Mouse (Mus musculus) embryonic facial prominence, embryonic 11.5 days (tissue): ENCODE measurements around the gene Syce3. TPM values are rescaled to one million over a fixed set of nuclear protein-coding genes. Genes with fewer than 3 reads are reported as not detected.

ENCODE experiments used
- ATAC-seq: fragments of 200-750 bp; cut with Nextera tagmentation; replicated peaks from 2 replicates; pipeline ENCODE4 v1.8.0; 2017; ENCODE audit warnings: low read depth; ENCODE audit not compliant: insufficient number of reproducible peaks, low FRiP score, low TSS enrichment
- DNase-seq: peaks from one replicate; pipeline ENCODE4 v3.0.0-alpha.2; 2015; ENCODE audit warnings: low spot score
- H3K27ac ChIP-seq: fragments of 300-500 bp; sonication (generic); replicated peaks from 2 replicates; pipeline ENCODE4 v1.5.1; 2014; ENCODE audit warnings: mild to moderate bottlenecking, low read depth, low read length, control low read depth
- H3K27me3 ChIP-seq: fragments of 300-500 bp; sonication (generic); 2 replicates; pipeline ENCODE4 v1.6.1; 2014; ENCODE audit warnings: mild to moderate bottlenecking, low read length, moderate library complexity, mixed read lengths; ENCODE audit not compliant: control insufficient read depth, insufficient read depth
- H3K36me3 ChIP-seq: fragments of 300-500 bp; sonication (generic); replicated peaks from 2 replicates; pipeline ENCODE4 v1.6.1; 2014; ENCODE audit warnings: low read depth, mild to moderate bottlenecking, low read length, moderate library complexity, mixed read lengths; ENCODE audit not compliant: control insufficient read depth, insufficient read depth
- H3K4me1 ChIP-seq: fragments of 300-500 bp; sonication (generic); 2 replicates; pipeline ENCODE4 v1.6.1; 2014; ENCODE audit warnings: low read length, mixed read lengths; ENCODE audit not compliant: control insufficient read depth, insufficient read depth
- H3K4me2 ChIP-seq: fragments of 300-500 bp; sonication (generic); 2 replicates; pipeline ENCODE4 v1.6.1; 2014; ENCODE audit warnings: low read depth, mild to moderate bottlenecking, control low read depth, low read length, moderate library complexity
- H3K4me3 ChIP-seq: fragments of 300-500 bp; sonication (generic); 2 replicates; pipeline ENCODE4 v1.5.1; 2014; ENCODE audit warnings: low read depth, low read length, control low read depth
- H3K9ac ChIP-seq: fragments of 300-500 bp; sonication (generic); replicated peaks from 2 replicates; pipeline ENCODE4 v1.6.1; 2014; ENCODE audit warnings: mild to moderate bottlenecking, control low read depth, low read length
- H3K9me3 ChIP-seq: fragments of 300-500 bp; sonication (generic); replicated peaks from 2 replicates; pipeline ENCODE4 v1.6.1; 2016; ENCODE audit warnings: mild to moderate bottlenecking, low read length, inconsistent platforms, mixed read lengths; ENCODE audit not compliant: control insufficient read depth
- WGBS: fragments of 180-500 bp; shearing (Covaris S2); extraction: QIAGEN DNeasy Blood & Tissue Kit; methylation state at CpG from one replicate; pipeline ENCODE4 v1.1.7; 2014; 5-methylcytosine and 5-hydroxymethylcytosine counted together
- polyA plus RNA-seq: library from polyadenylated mRNA; unstranded; fragments of >200 nt; fragmentation: Nextera tagmentation; extraction: Ambion mirVana; gene quantifications from 2 replicates; pipeline ENCODE4 v1.2.1, GENCODE M21; 2014

Syce3 gene
- polyA plus RNA-seq, result not detected in 2 replicates

- 86% methylated on average over 15 of the region's 24 CpGs for WGBS
- no peak for ATAC-seq
- no peaks in the 10 kb centered on the region for H3K36me3 ChIP-seq
- no peaks in the 10 kb centered on the region for H3K4me1 ChIP-seq
- DNase-seq, result no peak
- H3K27me3 ChIP-seq, result no peaks in the 10 kb centered on the region
- no peak within 1 kb of the TSS for H3K4me2 ChIP-seq
- no peak within 1 kb of the TSS for H3K27ac ChIP-seq
- no peaks in the 10 kb centered on the region for H3K9me3 ChIP-seq
- H3K4me3 ChIP-seq, result no peak within 1 kb of the TSS
- H3K9ac ChIP-seq, result no peak within 1 kb of the TSS
Observed at GRCm38 (mm10) chr15:89410118-89410517, at the start of gene Syce3. Syce3 (minus strand) TSS chr15:89410503.

DNA sequence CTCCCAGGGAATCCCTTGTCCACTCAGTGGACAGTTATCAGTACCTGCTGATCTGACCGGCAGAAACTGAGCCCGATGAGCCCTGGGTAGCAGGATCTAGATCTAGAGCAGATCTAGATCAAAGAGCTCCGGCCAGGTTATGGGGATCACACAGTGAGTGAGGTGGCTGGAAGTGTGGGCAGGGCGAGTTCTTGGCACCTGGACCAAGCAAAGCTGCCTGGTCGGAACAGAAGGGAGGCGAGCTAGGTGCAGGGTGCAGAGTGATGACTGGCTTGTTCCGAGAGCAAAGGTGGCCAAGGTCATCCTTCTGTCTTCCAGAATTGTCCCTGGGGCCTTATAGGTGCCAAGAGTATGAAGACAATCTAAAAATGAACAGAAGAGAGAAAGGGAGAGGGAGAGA is 49.5 kb upstream of the Syce3 start:
- WGBS, result 79% methylated on average over 7 of the region's 7 CpGs
- ATAC-seq (no peak), DNase-seq (no peak)
- H3K9ac ChIP-seq, result no peak overlapping the region
- H3K9me3 ChIP-seq, result no peaks in the 10 kb centered on the region
- H3K27me3 ChIP-seq, result no peaks in the 10 kb centered on the region; the same call in 1 of the 2 replicates
- no peak overlapping the region for H3K4me2 ChIP-seq
- H3K4me1 ChIP-seq, result no peaks in the 10 kb centered on the region
- no peak overlapping the region for H3K4me3 ChIP-seq
- H3K36me3 ChIP-seq, result no peaks in the 10 kb centered on the region; the same call in 1 of the 2 replicates
- H3K27ac ChIP-seq, result no peak overlapping the region

DNA sequence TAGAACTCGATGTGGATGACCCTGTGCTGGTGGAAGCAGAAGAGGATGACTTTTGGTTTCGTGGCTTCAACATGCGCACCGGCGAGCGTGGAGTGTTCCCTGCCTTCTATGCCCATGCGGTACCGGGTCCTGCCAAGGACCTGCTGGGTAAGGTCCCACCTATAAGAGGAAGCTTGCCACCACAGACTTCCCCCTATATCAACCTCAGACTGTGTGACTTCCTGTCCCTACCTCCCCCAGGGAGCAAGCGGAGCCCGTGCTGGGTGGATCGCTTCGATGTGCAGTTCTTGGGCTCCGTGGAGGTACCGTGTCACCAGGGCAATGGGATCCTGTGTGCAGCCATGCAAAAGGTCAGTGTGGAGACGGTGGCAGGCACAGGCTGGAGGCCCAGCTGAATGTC is 48.6 kb upstream of the Syce3 start:
- no peaks in the 10 kb centered on the region for H3K9me3 ChIP-seq
- no peak overlapping the region for H3K9ac ChIP-seq
- no peak overlapping the region for H3K27ac ChIP-seq
- DNase-seq (no peak), ATAC-seq (no peak)
- H3K4me1 ChIP-seq, result no peaks in the 10 kb centered on the region
- no peak overlapping the region for H3K4me2 ChIP-seq
- WGBS, result 92% methylated on average over 15 of the region's 15 CpGs
- no peaks in the 10 kb centered on the region; the same call in 1 of the 2 replicates for H3K36me3 ChIP-seq
- H3K4me3 ChIP-seq, result no peak overlapping the region
- H3K27me3 ChIP-seq, result peaks cover 3% of the 10 kb centered on the region; the same call in 1 of the 2 replicates

- Histone ChIP-seq H3K4me2 (no peak overlapping the region), H3K27me3 (peaks cover 5% of the 10 kb centered on the region; the same call in 1 of the 2 replicates), H3K27ac (no peak overlapping the region), H3K9ac (no peak overlapping the region), H3K4me3 (no peak overlapping the region), H3K9me3 (no peaks in the 10 kb centered on the region), H3K36me3 (no peaks in the 10 kb centered on the region; the same call in 1 of the 2 replicates), H3K4me1 (no peaks in the 10 kb centered on the region)
- no peak for ATAC-seq
- no peak for DNase-seq
- 65% methylated on average over 6 of the region's 6 CpGs for WGBS
Observed at GRCm38 (mm10) chr15:89455642-89456041, 45.3 kb upstream of the Syce3 start.

DNA sequence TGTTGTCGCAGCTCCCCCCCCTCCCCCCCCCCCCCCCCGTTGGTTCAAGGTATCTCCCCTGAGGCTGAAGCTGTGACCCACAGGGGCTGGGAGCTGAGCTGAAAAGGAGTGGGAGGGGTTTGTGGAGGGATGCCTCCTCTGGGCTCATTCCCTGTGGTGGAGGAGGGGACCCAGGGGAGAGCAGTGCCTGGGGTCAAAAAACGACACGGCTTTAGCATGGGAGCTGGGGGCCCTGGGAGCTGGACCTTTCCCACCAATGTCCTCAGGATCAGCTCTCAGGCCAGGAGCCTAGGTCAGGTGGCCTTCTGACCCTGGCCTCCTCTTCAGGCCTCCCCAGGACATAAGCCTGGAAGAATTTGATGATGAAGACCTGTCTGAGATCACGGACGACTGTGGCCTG is 44.6 kb upstream of the Syce3 start:
- Histone ChIP-seq H3K27ac (no peak overlapping the region), H3K9me3 (no peaks in the 10 kb centered on the region), H3K4me3 (peak overlapping the region; percentile 49; the same call in 1 of the 2 replicates), H3K4me1 (no peaks in the 10 kb centered on the region), H3K9ac (no peak overlapping the region; the same call in 1 of the 2 replicates), H3K4me2 (peak overlapping the region; percentile 90), H3K36me3 (no peaks in the 10 kb centered on the region; the same call in 1 of the 2 replicates), H3K27me3 (peaks cover 5% of the 10 kb centered on the region; the same call in 1 of the 2 replicates)
- 12% methylated on average over 4 of the region's 6 CpGs for WGBS
- ATAC-seq (0 out of 2 replicates have a peak, but pooled peaks have one; percentile 41), DNase-seq (no peak)

DNA sequence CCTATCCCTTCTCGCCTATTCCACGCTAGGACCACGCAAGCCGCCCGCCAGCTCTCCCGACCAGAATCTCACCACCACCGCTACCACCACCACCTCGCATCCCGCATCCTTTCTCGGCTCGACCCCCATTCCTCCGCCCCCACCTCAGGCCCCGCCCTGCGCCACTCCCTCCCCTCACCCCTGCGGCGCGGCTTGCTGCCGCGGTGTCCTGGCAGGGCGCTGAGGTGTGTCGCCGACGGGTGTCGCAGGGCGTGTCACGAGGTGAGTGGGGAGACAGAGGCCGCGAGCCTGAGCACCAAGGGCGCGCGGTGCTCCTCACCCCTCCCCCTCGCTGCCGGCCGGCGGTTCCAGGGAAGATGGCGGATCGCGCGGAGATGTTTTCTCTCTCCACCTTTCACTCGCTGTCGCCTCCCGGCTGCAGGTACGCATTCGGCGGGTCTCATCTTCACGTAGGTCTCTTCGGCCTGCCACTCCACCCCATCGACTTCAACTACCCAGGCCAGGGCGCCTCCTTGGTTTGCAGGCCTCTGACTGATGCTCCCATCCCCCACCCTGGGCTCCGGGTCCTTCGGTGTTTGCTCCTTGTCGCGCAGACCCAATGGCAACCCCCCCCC is 43.7 kb upstream of the Syce3 start, which contains the start of gene Mapk8ip2:
TSS of gene Mapk8ip2 (plus strand) at position 49 of the 614 bp plus-strand sequence.
- Histone ChIP-seq H3K9me3 (no peaks in the 10 kb centered on the region), H3K4me3 (peak within 1 kb of the TSS; percentile 49), H3K9ac (peak within 1 kb of the TSS; percentile 28), H3K27ac (no peak within 1 kb of the TSS), H3K4me2 (peak within 1 kb of the TSS; percentile 90), H3K36me3 (no peaks in the 10 kb centered on the region; the same call in 1 of the 2 replicates), H3K27me3 (peaks cover 5% of the 10 kb centered on the region; the same call in 1 of the 2 replicates), H3K4me1 (no peaks in the 10 kb centered on the region)
- peak; percentile 15 for DNase-seq
- peak; percentile 44 for ATAC-seq
- under 1% methylated on average over 53 of the region's 53 CpGs for WGBS

DNA sequence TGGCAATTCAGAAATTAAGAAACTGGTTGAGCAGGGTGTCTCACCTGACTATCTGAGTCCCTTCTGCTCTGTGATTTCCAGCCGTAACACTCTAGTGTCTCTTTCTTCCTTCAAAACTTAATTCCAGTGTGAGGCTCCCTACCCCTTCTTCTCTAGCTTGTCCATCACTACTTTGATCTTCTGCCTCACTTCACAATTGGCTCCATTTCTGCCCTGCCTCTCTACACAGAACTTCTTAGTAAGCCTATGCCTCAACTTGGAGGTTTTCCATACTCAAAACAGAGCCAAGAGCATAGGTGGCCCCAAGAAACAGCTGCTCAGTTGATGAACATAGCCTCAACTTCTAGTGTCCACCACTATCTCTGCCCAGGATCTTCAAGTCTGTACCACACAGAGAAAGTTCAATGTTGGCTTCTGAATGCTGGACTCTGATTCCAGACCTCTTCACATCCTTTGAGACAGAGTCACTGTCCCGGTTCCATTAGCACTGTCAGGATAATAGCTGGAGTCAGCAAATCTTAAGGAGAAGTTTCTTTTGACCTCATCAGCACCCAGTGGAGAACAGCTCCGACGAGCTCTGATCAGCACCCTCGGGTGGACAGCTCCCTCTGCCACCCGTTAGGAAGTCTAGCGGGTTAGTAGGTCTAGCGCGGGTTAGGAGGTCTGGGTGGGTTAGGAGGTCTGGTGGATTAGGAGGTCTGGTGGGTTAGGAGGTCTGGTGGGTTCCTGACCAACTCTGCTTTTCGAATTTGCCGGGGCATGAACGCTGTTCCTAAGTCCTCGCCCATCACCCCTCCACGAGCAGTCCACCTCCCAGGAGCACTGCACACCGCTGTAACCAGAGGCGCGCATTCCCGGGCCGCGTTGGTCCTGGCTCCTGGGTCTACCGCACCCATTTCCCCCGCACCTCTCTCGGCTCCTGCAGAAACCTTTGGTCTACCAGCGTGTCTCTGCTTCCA is 42.9 kb upstream of the Syce3 start:
- Histone ChIP-seq H3K9ac (no peak overlapping the region), H3K4me2 (peak overlapping the region; percentile 90), H3K36me3 (no peaks in the 10 kb centered on the region; the same call in 1 of the 2 replicates), H3K4me3 (peak overlapping the region; percentile 49), H3K4me1 (no peaks in the 10 kb centered on the region), H3K27me3 (peaks cover 5% of the 10 kb centered on the region; the same call in 1 of the 2 replicates), H3K27ac (no peak overlapping the region), H3K9me3 (no peaks in the 10 kb centered on the region)
- DNase-seq (peak; percentile 88), ATAC-seq (peak; percentile 61)
- WGBS, result 5% methylated on average over 24 of the region's 24 CpGs
